Mouse (Mus musculus): Measurements from ENCODE around the gene I0C0044D17Rik.
"Not testable (repeated sequence)": the region's sequence is repeated elsewhere in the genome, so short reads cannot be mapped to it uniquely, and the experiment has no call there.

Gene I0C0044D17Rik

DNA sequence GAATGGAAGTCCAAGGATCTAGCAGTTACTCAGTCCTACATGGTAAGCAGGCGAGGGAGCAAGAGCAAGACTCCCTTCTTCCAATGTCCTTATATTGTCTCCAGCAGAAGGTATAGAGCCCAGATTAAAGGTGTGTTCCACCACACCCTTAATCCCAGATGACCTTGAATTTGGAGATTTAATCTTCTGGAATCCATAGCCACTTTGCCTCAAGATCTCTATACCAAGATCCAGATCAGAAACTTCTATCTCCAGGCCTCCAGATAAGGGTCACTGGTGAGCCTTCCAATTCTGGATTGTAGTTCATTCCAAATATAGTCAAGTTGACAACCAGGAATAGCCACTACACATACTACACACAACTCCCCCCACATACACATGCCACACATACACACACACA, at the start of gene I0C0044D17Rik:
Gene I0C0044D17Rik, minus strand, starts transcription at position 101 of the 400 bp plus-strand sequence.
- DNase-seq (ENCODE audit: low read depth, low spot score), result not testable (repeated sequence)

DNA sequence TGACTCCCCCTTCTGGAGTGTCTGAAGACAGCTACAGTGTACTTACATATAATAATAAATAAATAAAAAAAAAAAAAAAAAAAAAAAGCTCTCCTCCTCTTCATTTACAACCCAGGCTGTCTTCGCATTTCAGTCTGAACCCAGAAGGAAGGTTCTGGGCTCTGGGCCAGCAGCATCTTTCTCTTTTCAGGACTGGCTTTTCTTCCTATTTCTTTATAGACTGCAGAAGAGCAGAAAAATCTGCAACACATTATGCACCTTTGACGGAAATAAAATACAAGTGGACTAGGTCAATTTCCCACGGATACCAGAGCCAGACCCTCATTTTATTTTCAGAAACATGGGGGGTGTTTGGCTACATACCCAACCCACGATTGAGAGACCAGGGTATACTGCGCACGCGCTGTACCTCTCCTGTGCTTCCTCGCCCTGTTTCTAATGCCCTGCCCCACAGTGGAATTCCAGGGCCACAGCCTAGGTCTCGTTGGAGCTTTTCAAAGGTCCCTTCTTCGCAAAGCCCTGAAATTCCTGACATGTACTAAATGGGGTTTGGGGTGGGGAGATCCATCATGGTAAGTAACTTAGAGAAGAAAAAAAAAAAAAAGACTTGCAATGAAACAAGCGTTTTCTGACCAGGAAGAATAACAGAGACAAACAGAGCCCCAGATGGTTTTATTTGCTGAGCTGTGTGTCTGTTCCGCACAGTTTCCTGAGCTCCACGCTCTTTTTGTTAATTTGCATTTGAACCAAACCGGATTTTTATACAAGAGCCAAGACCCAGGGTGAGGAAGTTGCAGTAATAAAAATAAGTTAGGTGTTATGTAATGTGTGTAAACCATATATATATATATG, 42.0 kb upstream of the I0C0044D17Rik start:
- DNase-seq (ENCODE audit: low read depth, low spot score), result no peak

DNA sequence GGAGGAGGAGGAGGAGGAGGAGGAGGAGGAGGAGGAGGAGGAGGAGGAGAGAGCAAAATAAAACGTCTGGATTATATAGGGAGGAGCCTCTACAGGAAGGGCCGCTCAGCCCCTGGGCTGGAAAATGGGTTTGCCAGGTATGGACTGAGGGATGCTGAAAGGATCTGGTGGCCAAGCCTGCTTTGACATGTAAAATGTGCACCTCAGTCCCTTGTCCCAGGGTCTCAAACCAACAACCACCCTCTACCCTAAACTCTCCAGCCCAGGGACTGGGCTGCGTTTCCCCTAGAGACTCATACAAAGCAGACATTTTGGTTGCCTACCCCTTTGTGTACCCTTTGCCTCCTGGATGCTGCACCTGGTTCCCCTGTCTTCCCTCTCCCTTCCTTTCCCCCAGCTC, 40.9 kb upstream of the I0C0044D17Rik start:
- no peak for DNase-seq (ENCODE audit: low read depth, low spot score)

DNA sequence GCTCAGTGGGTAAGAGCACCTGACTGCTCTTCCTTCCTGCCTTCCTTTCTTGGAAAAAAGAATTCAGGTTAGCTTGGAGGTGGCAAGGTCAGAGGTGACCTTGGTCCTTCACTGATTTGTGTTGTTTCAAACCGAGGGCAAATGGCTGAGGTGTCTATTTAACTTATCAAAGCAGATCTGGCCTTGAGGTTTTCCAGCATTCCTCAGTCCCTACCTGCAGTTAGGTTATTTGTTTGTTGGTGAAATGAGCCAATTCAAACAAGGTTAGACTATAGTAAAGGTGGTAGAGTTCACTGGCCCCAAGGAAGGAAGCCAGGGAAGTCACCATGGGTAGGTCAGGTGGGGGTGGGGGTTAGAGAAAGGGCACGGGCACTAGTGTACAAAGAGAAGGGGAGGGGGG, 40.5 kb upstream of the I0C0044D17Rik start:
- DNase-seq (ENCODE audit: low read depth, low spot score), result no peak

DNA sequence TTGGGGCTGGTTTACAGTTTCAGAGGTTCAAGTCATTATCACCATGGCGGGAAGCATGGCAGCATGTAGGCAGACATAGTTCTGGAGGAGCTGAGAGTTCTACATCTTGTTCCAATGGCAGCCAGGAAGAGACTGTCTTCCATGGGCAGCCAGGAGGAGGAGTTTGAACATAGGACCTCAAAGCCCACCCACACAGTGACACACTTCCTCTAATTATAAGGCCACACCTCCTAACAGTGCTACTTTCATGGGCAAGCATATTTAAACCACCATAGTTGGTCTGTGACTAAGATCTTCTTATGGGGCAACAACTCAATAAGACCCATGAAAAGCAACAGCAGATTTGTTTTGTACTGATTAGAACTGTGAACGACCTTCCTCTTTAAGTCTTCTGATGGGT, 39.8 kb upstream of the I0C0044D17Rik start:
- DNase-seq (ENCODE audit: low read depth, low spot score), result no peak

DNA sequence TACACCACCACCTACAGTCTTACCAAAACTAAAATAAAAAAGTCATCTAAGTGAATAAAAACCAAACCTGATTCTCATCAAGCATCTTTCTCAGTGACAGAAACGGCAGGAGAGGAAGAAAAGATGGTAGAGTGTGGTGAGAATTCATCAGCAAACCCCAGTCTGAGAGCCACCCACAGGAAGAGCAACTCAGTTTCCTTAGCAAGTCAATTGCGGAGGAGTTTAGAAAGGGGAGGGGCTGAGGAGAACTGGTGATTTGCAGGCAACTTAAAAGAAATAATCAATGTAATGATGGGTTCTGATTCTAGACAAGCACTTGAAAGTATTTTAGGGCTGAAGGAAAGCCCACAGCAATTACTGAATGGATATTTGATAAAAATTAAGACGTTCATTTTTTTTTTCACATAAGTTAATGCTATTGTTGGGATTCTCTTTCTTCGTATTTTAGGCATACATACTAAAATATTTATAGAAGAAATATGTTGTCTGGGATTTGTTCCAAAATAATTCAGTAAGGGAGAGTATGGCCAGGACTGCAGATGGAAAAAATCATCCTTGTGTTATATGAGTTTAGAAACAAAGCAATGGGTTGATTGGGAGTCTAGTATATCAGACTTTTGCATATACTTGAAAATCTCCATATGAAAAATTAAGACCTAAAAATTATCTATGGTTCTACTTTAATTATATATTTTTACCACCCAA, 34.7 kb upstream of the I0C0044D17Rik start:
- no peak for DNase-seq (ENCODE audit: low read depth, low spot score)

DNA sequence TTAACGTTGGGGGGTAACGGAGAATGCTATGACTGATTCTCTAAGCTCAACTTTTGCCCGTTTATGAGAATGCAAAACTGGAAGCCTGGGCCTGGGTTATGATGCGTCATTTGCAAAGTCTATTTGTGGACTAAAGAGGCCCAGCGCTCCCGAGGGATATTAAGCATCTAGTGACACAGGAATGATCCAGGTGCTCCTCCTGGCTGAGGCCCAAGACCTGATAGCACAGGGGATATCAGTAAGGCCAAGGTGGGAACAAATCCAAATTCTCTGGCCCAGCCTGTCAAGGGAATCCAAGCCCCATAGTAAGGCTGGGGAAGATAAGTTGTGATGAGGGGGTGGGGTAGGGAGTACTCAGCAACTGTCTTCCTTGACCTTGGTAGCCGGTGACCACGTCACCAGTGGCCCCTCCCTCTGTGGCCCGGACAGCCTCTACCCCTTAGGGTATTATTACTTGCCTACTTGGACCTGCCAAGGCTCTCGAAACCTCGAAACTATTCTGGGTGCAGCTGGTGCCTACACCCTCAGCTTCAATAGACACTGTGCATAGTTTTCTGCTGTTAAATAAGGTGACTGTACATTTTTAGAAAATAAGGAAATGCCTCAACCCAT, 33.5 kb upstream of the I0C0044D17Rik start:
- no peak for DNase-seq (ENCODE audit: low read depth, low spot score)

DNA sequence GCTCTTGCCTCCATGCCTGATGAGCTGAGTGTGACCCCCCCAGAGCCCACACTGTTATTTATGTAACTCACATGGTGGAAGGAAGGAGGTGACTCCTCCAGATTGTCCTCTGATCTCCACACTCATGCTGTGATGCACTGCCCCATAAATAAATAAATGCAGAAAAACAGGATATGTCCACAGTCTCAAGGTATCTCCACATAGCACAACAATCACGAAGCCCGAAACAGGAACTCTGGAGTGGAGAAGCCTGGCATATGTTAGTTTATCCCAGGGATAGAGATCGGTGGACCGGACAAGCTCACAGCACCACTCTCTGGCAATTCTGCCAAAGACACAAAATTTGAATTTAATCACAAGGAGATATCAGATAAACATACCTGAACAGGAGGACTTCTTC, 30.3 kb upstream of the I0C0044D17Rik start:
- DNase-seq (ENCODE audit: low read depth, low spot score), result no peak

DNA sequence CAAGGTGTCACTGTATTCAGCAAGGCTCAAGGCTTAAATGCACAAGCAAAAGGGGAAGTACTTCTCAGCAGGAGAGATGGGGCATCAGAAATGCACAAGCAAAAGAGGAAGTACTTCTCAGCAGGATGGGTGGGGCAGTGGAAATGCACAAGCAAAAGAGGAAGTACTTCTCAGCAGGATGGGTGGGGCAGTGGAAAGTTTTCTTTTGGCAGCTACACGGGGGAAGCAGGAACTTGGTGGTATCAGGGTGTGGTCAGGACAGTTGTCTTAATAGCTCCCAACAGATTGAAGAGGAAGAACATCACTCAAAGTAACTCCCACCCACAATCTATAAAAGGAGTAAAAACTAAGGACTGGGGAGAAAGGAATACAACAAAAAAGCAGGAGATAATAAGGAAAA, 26.8 kb upstream of the I0C0044D17Rik start:
- not testable (repeated sequence) for DNase-seq (ENCODE audit: low read depth, low spot score)

DNA sequence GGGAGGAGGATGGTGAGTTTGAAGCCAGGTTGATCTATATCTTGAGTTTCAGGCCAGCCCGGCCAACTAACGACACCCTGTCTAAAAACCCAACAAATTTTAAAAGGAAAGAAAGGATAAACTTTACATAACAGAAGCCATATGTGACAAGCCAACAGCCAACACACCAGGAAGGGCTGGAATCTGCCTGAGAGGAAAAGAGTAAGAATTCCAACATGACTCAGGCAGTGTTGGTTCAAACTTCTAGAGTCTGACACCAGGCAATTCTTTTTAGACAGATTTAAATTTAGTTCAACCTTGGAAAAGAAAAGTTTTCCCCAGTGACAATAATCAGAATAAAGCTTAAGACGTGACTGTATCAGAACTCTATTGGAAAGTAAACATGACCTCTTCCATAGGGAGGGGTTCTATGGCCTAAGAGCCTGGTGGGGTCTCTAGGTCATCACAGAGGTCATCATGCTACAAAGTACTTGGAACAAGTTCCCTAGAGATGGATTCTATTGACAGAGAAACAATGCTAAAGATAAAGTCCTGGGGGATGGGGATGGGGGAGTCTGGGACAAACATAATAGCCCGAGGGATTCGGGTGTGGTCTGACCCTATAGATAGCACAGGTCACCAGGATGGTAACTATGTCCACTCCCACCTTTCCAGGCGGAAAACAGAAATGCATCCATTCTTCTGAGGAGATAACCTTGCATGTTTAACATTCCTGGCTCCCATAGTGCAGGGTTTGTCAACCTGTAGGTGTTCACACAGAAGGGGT, 23.7 kb upstream of the I0C0044D17Rik start:
- DNase-seq (ENCODE audit: low read depth, low spot score), result no peak

DNA sequence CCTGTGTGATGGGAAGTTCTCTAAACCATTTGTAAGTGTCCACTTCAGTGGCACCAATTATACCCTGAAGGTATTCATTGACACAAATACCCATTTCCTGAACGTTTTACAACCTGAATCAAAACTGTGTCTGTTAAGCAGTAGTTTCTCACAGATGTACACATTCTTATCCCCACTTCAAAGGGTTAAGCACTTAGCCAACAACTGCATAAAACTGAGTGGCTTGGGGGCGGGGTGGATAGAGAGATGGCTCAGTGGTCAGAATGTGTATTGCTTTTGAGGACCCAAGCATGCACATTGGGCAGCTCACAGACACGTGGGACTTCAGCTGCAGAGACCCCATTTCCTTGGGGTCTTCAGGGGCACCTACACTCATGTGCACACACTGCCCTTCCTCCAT, 22.8 kb upstream of the I0C0044D17Rik start:
- DNase-seq (ENCODE audit: low read depth, low spot score), result no peak

DNA sequence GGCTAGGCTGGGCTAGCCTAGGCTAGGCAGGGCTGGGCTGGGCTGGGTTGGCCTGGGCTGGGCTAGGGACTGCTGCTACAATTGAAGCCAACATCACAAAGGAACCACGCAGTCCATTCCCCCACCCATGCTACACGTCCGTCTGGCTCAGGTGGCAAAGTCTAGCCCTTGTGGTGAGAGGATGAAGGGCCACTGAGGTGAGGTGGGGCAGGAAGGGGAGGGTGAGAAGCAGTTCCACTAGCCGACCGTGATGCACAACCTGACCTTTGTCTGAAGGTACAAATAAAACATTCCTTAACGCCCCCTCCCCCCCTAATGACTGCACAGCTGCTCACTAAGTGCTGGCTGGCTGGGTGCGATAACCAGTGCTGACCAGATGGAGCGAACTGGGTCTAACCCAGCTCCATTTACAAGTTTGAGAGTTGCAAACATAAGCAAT, 22.1 kb upstream of the I0C0044D17Rik start:
- peak; percentile 55 for DNase-seq (ENCODE audit: low read depth, low spot score)

DNA sequence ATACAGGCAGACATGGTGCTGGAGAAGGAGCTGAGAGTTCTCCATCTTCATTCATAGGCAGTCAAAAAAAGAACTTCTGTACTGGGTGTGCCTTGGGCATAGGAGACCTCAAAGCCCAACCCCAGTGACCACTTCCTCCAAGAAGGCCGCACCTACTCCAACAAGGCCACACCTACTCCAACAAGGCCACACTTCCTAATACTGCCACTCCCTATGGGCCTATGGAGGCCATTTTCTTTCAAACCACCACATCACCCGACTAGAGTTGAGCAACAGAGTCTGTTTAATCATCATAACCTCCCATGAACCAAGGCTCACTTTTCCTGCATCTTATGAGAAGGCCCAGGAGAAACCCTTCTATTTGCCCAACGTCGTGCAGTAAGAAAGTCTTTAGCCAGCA, 21.6 kb upstream of the I0C0044D17Rik start:
- no peak for DNase-seq (ENCODE audit: low read depth, low spot score)

DNA sequence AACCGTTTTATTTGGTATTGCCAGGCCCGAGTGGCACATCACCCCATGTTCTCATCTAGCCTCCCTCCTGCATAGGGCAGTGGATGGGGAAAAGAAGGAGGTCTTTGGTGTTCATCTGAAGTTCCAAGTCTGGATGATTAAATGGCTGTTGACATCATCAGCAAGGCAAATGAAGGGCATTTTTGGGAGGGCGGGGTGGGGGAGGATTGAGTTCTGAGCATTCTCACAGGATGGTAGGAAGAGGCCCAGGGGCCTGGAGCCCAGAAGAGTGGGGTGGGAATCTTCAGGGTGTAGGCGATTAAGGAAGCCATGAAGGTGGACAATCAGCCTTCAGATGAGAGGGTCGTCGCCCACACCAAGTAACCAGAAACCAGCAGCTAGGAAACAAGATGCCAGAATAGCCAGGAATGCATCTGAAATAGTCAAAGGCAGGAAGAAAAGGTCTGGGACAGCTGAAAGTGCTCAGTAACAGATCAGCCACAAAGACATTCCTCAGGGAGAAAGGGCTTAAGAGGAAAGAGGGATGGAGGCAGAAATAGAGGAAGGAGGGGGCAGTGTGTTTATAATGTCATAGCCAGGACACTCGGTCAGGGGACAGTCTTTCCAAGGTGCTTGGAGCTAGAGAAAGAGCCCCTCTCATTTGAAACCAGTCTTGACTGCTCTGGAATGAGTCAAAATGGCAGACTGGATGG, 20.4 kb upstream of the I0C0044D17Rik start:
- DNase-seq (ENCODE audit: low read depth, low spot score), result no peak

DNA sequence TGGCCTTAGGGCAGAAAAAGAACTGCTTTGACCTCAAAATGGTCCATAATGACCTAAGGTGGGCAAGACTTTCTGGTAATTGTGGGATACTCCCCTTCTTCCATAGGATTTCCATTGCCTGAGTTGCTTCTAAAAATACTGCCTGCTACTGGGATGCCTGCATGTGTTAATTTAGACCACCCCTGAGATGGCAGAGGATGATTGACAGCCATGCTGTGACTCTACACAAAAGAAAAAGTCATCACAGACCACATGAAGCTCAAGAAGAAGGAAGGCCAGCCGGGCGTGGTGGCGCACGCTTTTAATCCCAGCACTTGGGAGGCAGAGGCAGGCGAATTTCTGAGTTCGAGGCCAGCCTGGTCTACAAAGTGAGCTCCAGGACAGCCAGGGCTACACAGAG, 17.6 kb upstream of the I0C0044D17Rik start:
- not testable (repeated sequence) for DNase-seq (ENCODE audit: low read depth, low spot score)

DNA sequence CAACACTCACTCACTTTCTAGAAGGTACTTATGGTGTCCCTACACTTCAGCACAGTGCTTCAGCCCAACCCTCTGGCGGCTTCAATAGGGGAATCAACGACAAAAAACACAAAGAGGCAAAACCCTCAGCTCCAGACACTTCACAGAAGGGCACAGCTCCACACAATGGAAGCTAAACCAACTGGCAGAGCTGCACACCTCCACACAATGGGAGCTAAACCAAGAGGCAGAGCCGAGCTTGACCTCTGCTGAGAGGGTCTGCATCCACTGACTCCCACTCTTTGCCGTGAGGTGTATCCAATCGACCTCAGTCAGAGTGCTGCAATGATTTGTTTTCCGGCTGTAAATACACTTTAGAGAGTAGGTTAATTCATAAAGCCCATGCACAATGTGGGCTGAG, 16.9 kb upstream of the I0C0044D17Rik start:
- no peak for DNase-seq (ENCODE audit: low read depth, low spot score)

DNA sequence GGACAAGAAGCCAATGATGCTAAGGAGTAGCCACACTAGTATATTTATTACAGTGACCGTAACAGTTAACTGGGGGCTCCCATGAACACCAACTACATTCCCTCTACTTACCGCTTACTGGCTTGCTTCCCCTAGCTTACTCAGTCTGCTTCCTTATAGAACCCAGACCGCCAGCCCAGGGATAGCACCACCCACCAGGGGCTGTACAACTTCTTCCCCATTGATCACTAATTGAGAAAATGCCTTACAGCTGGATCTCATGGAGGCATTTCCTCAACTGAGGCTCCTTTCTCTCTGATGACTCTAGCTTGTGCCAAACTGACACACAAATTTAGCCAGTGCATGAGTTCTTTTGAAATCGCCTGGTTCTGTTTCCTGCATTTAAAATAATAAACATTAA, 15.3 kb upstream of the I0C0044D17Rik start:
- DNase-seq (ENCODE audit: low read depth, low spot score), result no peak

DNA sequence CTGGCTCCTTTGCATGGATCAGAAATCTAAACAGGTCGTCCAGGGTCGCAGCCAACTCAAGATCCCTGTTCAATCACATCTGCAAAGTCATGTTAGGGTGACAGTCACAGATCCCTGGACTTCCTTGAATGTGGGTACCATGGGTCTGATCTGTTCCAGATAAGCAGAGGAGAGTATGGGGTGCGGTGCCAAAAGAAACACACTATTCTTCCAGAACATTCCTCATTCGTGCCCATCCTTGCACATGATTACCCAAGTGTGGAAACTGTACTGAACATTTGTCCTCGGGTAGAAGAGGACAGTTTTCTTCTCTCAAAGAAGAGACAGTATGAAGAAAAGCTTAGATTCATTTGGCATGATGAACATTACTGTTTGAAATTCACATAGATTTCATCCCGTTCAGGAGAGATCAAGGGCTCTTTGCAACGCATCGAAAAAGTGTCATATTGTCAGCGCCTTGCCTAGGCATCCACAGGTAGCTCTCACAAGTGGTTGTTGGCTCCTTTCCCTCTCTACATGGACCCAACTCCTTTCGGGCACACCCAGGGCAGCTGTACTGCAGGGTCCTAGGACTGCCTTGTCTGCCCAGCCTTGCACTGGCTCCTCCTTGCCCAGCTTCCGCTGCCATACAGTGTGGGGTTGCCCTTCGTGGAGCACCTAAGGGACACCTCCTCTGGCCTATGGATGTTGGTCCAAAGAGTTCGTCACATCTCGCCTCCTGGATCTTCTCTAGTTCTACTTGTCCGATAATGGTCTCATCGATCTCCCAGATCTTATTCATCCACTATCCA, 14.3 kb upstream of the I0C0044D17Rik start:
- no peak for DNase-seq (ENCODE audit: low read depth, low spot score)

DNA sequence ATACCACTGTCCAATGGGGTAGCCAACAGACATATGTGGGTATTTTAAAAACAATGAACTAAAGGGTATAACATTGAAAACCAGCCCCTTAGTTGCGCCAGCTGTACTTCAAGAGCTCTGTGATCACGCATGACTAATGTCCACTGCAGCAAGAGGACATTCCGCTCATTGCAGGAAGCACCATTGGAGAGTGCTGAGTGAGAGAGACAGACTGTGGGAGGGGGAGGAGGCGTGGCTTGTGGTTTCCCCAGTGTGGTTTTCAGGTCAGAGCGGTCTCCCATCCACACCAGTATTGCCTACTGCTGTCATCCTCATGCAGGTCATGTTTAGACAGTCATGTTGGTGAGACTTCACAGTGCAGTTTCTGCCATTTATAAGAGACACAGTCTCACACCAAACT, 12.9 kb upstream of the I0C0044D17Rik start:
- no peak for DNase-seq (ENCODE audit: low read depth, low spot score)

DNA sequence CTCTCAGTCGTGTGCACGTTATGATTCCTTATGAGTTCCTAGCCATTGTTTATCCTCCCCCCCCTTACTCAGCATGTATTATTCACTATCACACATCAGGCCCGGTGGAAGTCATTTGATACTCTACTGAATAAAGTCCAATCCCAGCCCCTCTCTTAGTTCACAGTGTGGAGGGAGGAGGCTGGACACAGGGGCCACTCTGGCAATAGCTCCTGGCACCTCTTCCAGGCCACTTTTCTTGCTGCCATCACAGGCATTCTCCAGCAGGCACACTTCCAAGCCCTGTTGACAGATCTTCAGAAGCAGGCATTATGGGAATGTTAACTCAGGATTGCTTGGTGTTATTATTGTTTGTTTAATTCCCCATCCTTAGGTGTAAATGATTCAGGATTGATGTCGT, 11.1 kb upstream of the I0C0044D17Rik start:
- no peak for DNase-seq (ENCODE audit: low read depth, low spot score)

Measured in forelimb bud, embryonic 11.5 days (tissue).